Mouse (Mus musculus): Measurements from ENCODE around the gene Tmem97. TPM values are rescaled to one million over a fixed set of nuclear protein-coding genes. Genes with fewer than 3 reads are reported as not detected.

The Tmem97 gene
- total and polyA plus RNA-seq, 3 experiments = 166 to 215 (median 207) TPM

GRCm38 (mm10) chr11:78571854-78572253 lies 21.3 kb upstream of the Tmem97 start:
- H3K27ac ChIP-seq (ENCODE audit: control insufficient read depth, low read depth, low read length) = peak overlapping the region; percentile 26; the same call in 1 of the 2 replicates
- peak; percentile 87 for DNase-seq (ENCODE audit: low read depth, low spot score)
- no peaks in the 10 kb centered on the region for H3K79me2 ChIP-seq (ENCODE audit: control insufficient read depth, insufficient read depth, low read length, poor library complexity)
- TF ChIP-seq USF1 (IDR thresholded peaks at IDR 0.05; ENCODE audit: low read depth, low read length) (peak; percentile 89), MYB (IDR thresholded peaks at IDR 0.05; ENCODE audit: low read depth, low read length) (no peak), TAL1 (IDR thresholded peaks at IDR 0.05; ENCODE audit: low read length) (peak; percentile 68), TCF12 (IDR thresholded peaks at IDR 0.05; ENCODE audit: low read depth, low read length) (peak; percentile 72), MAX (IDR thresholded peaks at IDR 0.05; ENCODE audit: low read length) (peak; percentile 96), POLR2AphosphoS2 (IDR thresholded peaks at IDR 0.05; ENCODE audit: low read length) (no peak), SIN3A (IDR thresholded peaks at IDR 0.05; ENCODE audit: low read length) (peak; percentile 90), MAFK (IDR thresholded peaks at IDR 0.05; ENCODE audit: borderline replicate concordance, low read depth, low read length) (peak; percentile 79; the same call in 1 of the 2 replicates), USF2 (IDR thresholded peaks at IDR 0.05; ENCODE audit: borderline replicate concordance in 1 of 2, insufficient read depth in 1 of 2, low read depth in 1 of 2, low read length in 2 of 2) (peak in 1 of 2 experiments; percentile 36; a peak in 1 of 4 replicates), NRF1 (IDR thresholded peaks at IDR 0.05; ENCODE audit: insufficient read depth, low read depth, low read length, poor library complexity, severe bottlenecking) (no peak), RCOR1 (IDR thresholded peaks at IDR 0.05; ENCODE audit: low read depth, low read length) (peak; percentile 50), BHLHE40 (IDR thresholded peaks at IDR 0.05; ENCODE audit: borderline replicate concordance, low read depth, low read length) (peak; percentile 94), GATA1 (IDR thresholded peaks at IDR 0.05; ENCODE audit: low read depth, low read length) (peak; percentile 76), CHD1 (IDR thresholded peaks at IDR 0.05; ENCODE audit: low read depth, low read length) (no peak), ETS1 (IDR thresholded peaks at IDR 0.05; ENCODE audit: low read depth, low read length) (peak; percentile 95), MXI1 (IDR thresholded peaks at IDR 0.05; ENCODE audit: low read depth, low read length) (peak; percentile 85), JUND (IDR thresholded peaks at IDR 0.05; ENCODE audit: low read depth, low read length) (peak; percentile 83; the same call in 1 of the 2 replicates), E2F4 (IDR thresholded peaks at IDR 0.05; ENCODE audit: borderline replicate concordance, low read depth, low read length) (no peak), EP300 (IDR thresholded peaks at IDR 0.05; ENCODE audit: low read depth in 1 of 2, low read length in 2 of 2) (peak; percentile 79 to 80), ZC3H11A (IDR thresholded peaks at IDR 0.05; ENCODE audit: low read depth, low read length) (no peak), ZNF384 (IDR thresholded peaks at IDR 0.05; ENCODE audit: low read depth, low read length) (no peak), MYC (IDR thresholded peaks at IDR 0.05; ENCODE audit: low read depth, low read length) (peak; percentile 92), CTCF (IDR thresholded peaks at IDR 0.05 in 2 of 3, conservative IDR thresholded peaks at IDR 0.05 in 1 of 3; ENCODE audit: control insufficient read depth in 1 of 3, insufficient read depth in 1 of 3, low read depth in 2 of 3, low read length in 3 of 3, poor library complexity in 1 of 3, severe bottlenecking in 1 of 3) (no peak), HCFC1 (IDR thresholded peaks at IDR 0.05; ENCODE audit: low read depth, low read length) (no peak), ZMIZ1 (IDR thresholded peaks at IDR 0.05; ENCODE audit: low read depth, low read length) (no peak), KAT2A (conservative IDR thresholded peaks at IDR 0.05; ENCODE audit: low read depth, low read length) (no peak), MAZ (IDR thresholded peaks at IDR 0.05; ENCODE audit: low read depth, low read length) (no peak)
- peaks cover 0 to 17% of the 10 kb centered on the region in 2 experiments for H3K36me3 ChIP-seq (ENCODE audit: control insufficient read depth in 1 of 2, insufficient read depth in 2 of 2, low read length in 2 of 2)
- H3K9me3 ChIP-seq (replicated peaks; ENCODE audit: insufficient read depth, low read length) = no peaks in the 10 kb centered on the region
- no peaks in the 10 kb centered on the region for H3K27me3 ChIP-seq (ENCODE audit: control insufficient read depth in 1 of 2, insufficient read depth in 2 of 2, low read length in 2 of 2)
- H3K4me1 ChIP-seq (ENCODE audit: control insufficient read depth in 1 of 2, insufficient read depth in 2 of 2, low read length in 2 of 2) = peaks cover 15% of the 10 kb centered on the region in 2 experiments
- H3K4me3 ChIP-seq (ENCODE audit: control insufficient read depth in 1 of 2, insufficient read depth in 1 of 2, low read depth in 2 of 2, low read length in 2 of 2) = no peak overlapping the region
- no peak overlapping the region for H3K9ac ChIP-seq (ENCODE audit: control insufficient read depth, low read depth, low read length, poor library complexity, severe bottlenecking)

Data from MEL (cell line).